Mouse (Mus musculus) liver, embryonic 13.5 days (tissue): ENCODE results near the gene Umps. TPM values are rescaled to one million over a fixed set of nuclear protein-coding genes. Genes with fewer than 3 reads are reported as not detected.

ENCODE experiments used
- ATAC-seq: fragments of 200-750 bp; cut with Nextera tagmentation; 2 replicates; pipeline ENCODE4 v1.8.0; 2017; ENCODE audit warnings: low read depth, mild to moderate bottlenecking, moderate number of reproducible peaks, moderate library complexity
- DNase-seq: peaks from one replicate; pipeline ENCODE4 v3.0.0; 2022
- H3K27ac ChIP-seq: fragments of 300-500 bp; sonication (generic); 2 replicates; pipeline ENCODE4 v1.5.1; 2015; ENCODE audit warnings: moderate library complexity, mild to moderate bottlenecking, inconsistent platforms
- H3K27me3 ChIP-seq: fragments of 300-500 bp; sonication (generic); 2 replicates; pipeline ENCODE4 v1.6.1; 2015; ENCODE audit warnings: mild to moderate bottlenecking, inconsistent platforms
- H3K36me3 ChIP-seq: fragments of 300-500 bp; sonication (generic); 2 replicates; pipeline ENCODE4 v1.6.1; 2015; ENCODE audit warnings: mild to moderate bottlenecking, inconsistent platforms
- H3K4me1 ChIP-seq: fragments of 300-500 bp; sonication (generic); replicated peaks from 2 replicates; pipeline ENCODE4 v1.6.1; 2015; ENCODE audit warnings: inconsistent platforms
- H3K4me2 ChIP-seq: fragments of 300-500 bp; sonication (generic); 2 replicates; pipeline ENCODE4 v1.6.1; 2015; ENCODE audit warnings: inconsistent platforms, mild to moderate bottlenecking, moderate library complexity
- H3K4me3 ChIP-seq: fragments of 300-500 bp; sonication (generic); replicated peaks from 2 replicates; pipeline ENCODE4 v1.5.1; 2015; ENCODE audit warnings: mild to moderate bottlenecking, inconsistent platforms
- H3K9ac ChIP-seq: fragments of 300-500 bp; sonication (generic); 2 replicates; pipeline ENCODE4 v1.6.1; 2015; ENCODE audit warnings: mild to moderate bottlenecking, inconsistent platforms
- H3K9me3 ChIP-seq: fragments of 300-500 bp; sonication (generic); replicated peaks from 2 replicates; pipeline ENCODE4 v1.6.1; 2016; ENCODE audit warnings: inconsistent platforms
- WGBS: fragments of 180-500 bp; shearing (Covaris S2); methylation state at CpG from one replicate; pipeline ENCODE4 v1.1.7; 2015; ENCODE audit not compliant: insufficient replicate concordance; 5-methylcytosine and 5-hydroxymethylcytosine counted together
- polyA plus RNA-seq: library from polyadenylated mRNA; unstranded; fragments of >200 nt; fragmentation: Nextera tagmentation; extraction: Ambion mirVana; gene quantifications from 2 replicates; pipeline ENCODE4 v1.2.1, GENCODE M21; 2015

Gene Umps
- polyA plus RNA-seq, 1 experiment from 2014 or later, result 51.1 TPM

- Histone ChIP-seq H3K9ac (no peak overlapping the region), H3K9me3 (no peaks in the 10 kb centered on the region), H3K4me2 (no peak overlapping the region), H3K27me3 (no peaks in the 10 kb centered on the region), H3K4me1 (peaks cover 27% of the 10 kb centered on the region), H3K36me3 (no peaks in the 10 kb centered on the region), H3K4me3 (no peak overlapping the region), H3K27ac (no peak overlapping the region)
- ATAC-seq, result no peak
- 65% methylated on average over 5 of the region's 5 CpGs for WGBS
- DNase-seq, result no peak
Observed at GRCm38 (mm10) chr16:33940095-33940494, 26.7 kb downstream of the Umps start.

- WGBS, result 53% methylated on average over 9 of the region's 9 CpGs
- Histone ChIP-seq H3K36me3 (no peaks in the 10 kb centered on the region), H3K27ac (no peak overlapping the region), H3K4me1 (peaks cover 25% of the 10 kb centered on the region), H3K4me3 (no peak overlapping the region), H3K4me2 (no peak overlapping the region), H3K9me3 (no peaks in the 10 kb centered on the region), H3K27me3 (no peaks in the 10 kb centered on the region), H3K9ac (no peak overlapping the region)
- ATAC-seq, result no peak
- no peak for DNase-seq
Observed at GRCm38 (mm10) chr16:33939636-33940035, 27.2 kb downstream of the Umps start.

- Histone ChIP-seq H3K4me2 (no peak overlapping the region), H3K4me1 (peaks cover 30% of the 10 kb centered on the region), H3K36me3 (no peaks in the 10 kb centered on the region), H3K4me3 (no peak overlapping the region), H3K9me3 (no peaks in the 10 kb centered on the region), H3K27ac (no peak overlapping the region), H3K27me3 (no peaks in the 10 kb centered on the region), H3K9ac (no peak overlapping the region)
- DNase-seq (no peak), ATAC-seq (no peak)
- 67% methylated on average over 2 of the region's 2 CpGs for WGBS
Observed at GRCm38 (mm10) chr16:33939133-33939531, 27.7 kb downstream of the Umps start.

- Histone ChIP-seq H3K27ac (no peak overlapping the region), H3K4me3 (no peak overlapping the region), H3K9me3 (no peaks in the 10 kb centered on the region), H3K9ac (no peak overlapping the region), H3K36me3 (no peaks in the 10 kb centered on the region), H3K4me1 (peaks cover 33% of the 10 kb centered on the region), H3K4me2 (no peak overlapping the region), H3K27me3 (no peaks in the 10 kb centered on the region)
- ATAC-seq (no peak), DNase-seq (no peak)
- WGBS, result 54% methylated on average over 12 of the region's 12 CpGs
Observed at GRCm38 (mm10) chr16:33938311-33939132, 28.3 kb downstream of the Umps start.

GRCm38 (mm10) chr16:33937567-33937966, 29.3 kb downstream of the Umps start:
- Histone ChIP-seq H3K9ac (no peak overlapping the region), H3K4me2 (no peak overlapping the region), H3K36me3 (no peaks in the 10 kb centered on the region), H3K4me1 (peaks cover 32% of the 10 kb centered on the region), H3K4me3 (no peak overlapping the region), H3K27me3 (no peaks in the 10 kb centered on the region), H3K9me3 (no peaks in the 10 kb centered on the region), H3K27ac (no peak overlapping the region)
- DNase-seq (no peak), ATAC-seq (no peak)
- WGBS, result 40% methylated on average over 8 of the region's 8 CpGs

GRCm38 (mm10) chr16:33936885-33937284, 30.0 kb downstream of the Umps start:
- H3K4me3 ChIP-seq, result no peak overlapping the region
- WGBS, result 53% methylated on average over 4 of the region's 4 CpGs
- no peak overlapping the region for H3K9ac ChIP-seq
- H3K36me3 ChIP-seq, result no peaks in the 10 kb centered on the region
- H3K27me3 ChIP-seq, result no peaks in the 10 kb centered on the region
- H3K9me3 ChIP-seq, result no peaks in the 10 kb centered on the region
- H3K4me2 ChIP-seq, result no peak overlapping the region
- DNase-seq, result no peak
- no peak for ATAC-seq
- no peak overlapping the region for H3K27ac ChIP-seq
- H3K4me1 ChIP-seq, result peaks cover 32% of the 10 kb centered on the region

GRCm38 (mm10) chr16:33935407-33935785, 31.4 kb downstream of the Umps start:
- 84% methylated on average over 6 of the region's 6 CpGs for WGBS
- no peak overlapping the region for H3K27ac ChIP-seq
- H3K9me3 ChIP-seq, result no peaks in the 10 kb centered on the region
- H3K4me3 ChIP-seq, result no peak overlapping the region
- H3K9ac ChIP-seq, result no peak overlapping the region
- peaks cover 28% of the 10 kb centered on the region for H3K4me1 ChIP-seq
- no peaks in the 10 kb centered on the region for H3K36me3 ChIP-seq
- H3K4me2 ChIP-seq, result no peak overlapping the region
- no peaks in the 10 kb centered on the region for H3K27me3 ChIP-seq
- ATAC-seq (no peak), DNase-seq (no peak)

GRCm38 (mm10) chr16:33934701-33935406, 32.0 kb downstream of the Umps start:
- ATAC-seq (no peak), DNase-seq (no peak)
- 46% methylated on average over 5 of the region's 5 CpGs for WGBS
- Histone ChIP-seq H3K36me3 (no peaks in the 10 kb centered on the region), H3K4me2 (no peak overlapping the region), H3K4me3 (no peak overlapping the region), H3K4me1 (peaks cover 28% of the 10 kb centered on the region), H3K9ac (no peak overlapping the region), H3K27ac (peak overlapping the region; percentile 44; the same call in 1 of the 2 replicates), H3K27me3 (no peaks in the 10 kb centered on the region), H3K9me3 (no peaks in the 10 kb centered on the region)

GRCm38 (mm10) chr16:33933411-33933810, 33.4 kb downstream of the Umps start:
- no peak for ATAC-seq
- no peaks in the 10 kb centered on the region for H3K27me3 ChIP-seq

GRCm38 (mm10) chr16:33932126-33932525, 34.7 kb downstream of the Umps start:
- H3K27me3 ChIP-seq, result no peaks in the 10 kb centered on the region
- H3K9ac ChIP-seq, result no peak overlapping the region
- H3K4me3 ChIP-seq, result no peak overlapping the region
- 44% methylated on average over 5 of the region's 5 CpGs for WGBS
- no peaks in the 10 kb centered on the region for H3K36me3 ChIP-seq
- no peaks in the 10 kb centered on the region for H3K9me3 ChIP-seq
- ATAC-seq (no peak), DNase-seq (no peak)
- H3K27ac ChIP-seq, result no peak overlapping the region
- no peak overlapping the region for H3K4me2 ChIP-seq
- H3K4me1 ChIP-seq, result peaks cover 29% of the 10 kb centered on the region

More at GRCm38 (mm10) chr16:33933411-33933810, 33.4 kb downstream of the Umps start:
- Histone ChIP-seq H3K27ac (no peak overlapping the region), H3K9me3 (no peaks in the 10 kb centered on the region), H3K4me2 (no peak overlapping the region), H3K9ac (no peak overlapping the region), H3K4me3 (no peak overlapping the region), H3K4me1 (peaks cover 32% of the 10 kb centered on the region), H3K36me3 (no peaks in the 10 kb centered on the region)
- no peak for DNase-seq
- WGBS, result 80% methylated on average over 11 of the region's 11 CpGs

- Histone ChIP-seq H3K4me3 (no peak overlapping the region), H3K9ac (no peak overlapping the region), H3K27ac (no peak overlapping the region), H3K4me2 (no peak overlapping the region), H3K27me3 (no peaks in the 10 kb centered on the region), H3K36me3 (no peaks in the 10 kb centered on the region), H3K4me1 (peaks cover 29% of the 10 kb centered on the region), H3K9me3 (no peaks in the 10 kb centered on the region)
- no peak for DNase-seq
- ATAC-seq, result no peak
- WGBS, result 54% methylated on average over 2 of the region's 2 CpGs
Observed at GRCm38 (mm10) chr16:33931682-33932081, 35.2 kb downstream of the Umps start.
